Mouse (Mus musculus): ENCODE measurements at regions not wholly inside any gene's neighbourhood (a gene's known extent, or its start where the extent isn't known, plus 50 kb on each side); places are given as distances from the start of the nearest gene placed in this dataset.

DNA sequence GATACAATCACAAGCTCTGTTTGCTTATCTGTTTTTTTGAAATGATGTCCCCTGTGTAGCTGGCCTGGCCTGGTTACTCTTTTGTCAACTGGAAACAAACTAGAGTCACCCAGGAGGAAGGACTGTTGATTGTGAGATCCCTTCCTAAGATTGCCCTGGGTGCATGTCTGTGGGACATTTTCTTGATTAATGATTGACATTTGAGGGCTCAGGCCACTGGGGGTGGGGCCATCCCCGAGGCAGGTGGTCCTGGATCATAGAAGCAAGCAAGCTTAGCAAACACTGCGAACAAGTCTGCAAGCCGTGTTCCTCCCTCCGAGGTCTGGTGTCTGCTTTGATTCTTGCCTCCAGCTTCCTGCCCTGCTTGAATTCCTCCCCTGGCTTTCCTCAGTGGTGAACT lies 84.4 kb upstream of the Eomes start:
- in situ Hi-C loops (cut with MboI; ENCODE audit: low sequenced_read_pairs in 2 of 2, unreplicated experiment in 2 of 2) = no loop called here
- Histone ChIP-seq H3K9ac (ENCODE audit: insufficient read depth, low read depth, low read length, poor library complexity, severe bottlenecking) (no peak overlapping the region), H3K36me3 (ENCODE audit: control insufficient read depth, insufficient read depth, low read length, poor library complexity, severe bottlenecking) (no peaks in the 10 kb centered on the region), H3K27ac (ENCODE audit: insufficient read depth, low read depth, low read length, poor library complexity, severe bottlenecking) (no peak overlapping the region), H3K4me3 (ENCODE audit: insufficient read depth in 1 of 2, low read depth in 1 of 2, low read length in 2 of 2, poor library complexity in 1 of 2, severe bottlenecking in 1 of 2) (no peak overlapping the region), H3K4me1 (ENCODE audit: control insufficient read depth in 2 of 2, insufficient read depth in 2 of 2, low read length in 2 of 2, poor library complexity in 1 of 2) (peaks cover 3 to 38% of the 10 kb centered on the region in 2 experiments; a peak in 3 of 4 replicates), H3K9me3 (ENCODE audit: control insufficient read depth, insufficient read depth, low read depth, low read length) (no peaks in the 10 kb centered on the region)
- TF ChIP-seq CHD2 (IDR thresholded peaks at IDR 0.05; ENCODE audit: low read depth, low read length) = no peak
- no peak for TF ChIP-seq ZNF384 (IDR thresholded peaks at IDR 0.05; ENCODE audit: low read depth, low read length)
- no peak for TF ChIP-seq MAFK (IDR thresholded peaks at IDR 0.05; ENCODE audit: insufficient read depth, low read depth, low read length)
- no peak for TF ChIP-seq ZC3H11A (IDR thresholded peaks at IDR 0.05; ENCODE audit: borderline replicate concordance, low read depth, low read length)
- TF ChIP-seq HCFC1 (IDR thresholded peaks at IDR 0.05; ENCODE audit: borderline replicate concordance, insufficient read depth, low read length) = no peak
- DNase-seq (ENCODE audit: low read depth, low spot score) = no peak

DNA sequence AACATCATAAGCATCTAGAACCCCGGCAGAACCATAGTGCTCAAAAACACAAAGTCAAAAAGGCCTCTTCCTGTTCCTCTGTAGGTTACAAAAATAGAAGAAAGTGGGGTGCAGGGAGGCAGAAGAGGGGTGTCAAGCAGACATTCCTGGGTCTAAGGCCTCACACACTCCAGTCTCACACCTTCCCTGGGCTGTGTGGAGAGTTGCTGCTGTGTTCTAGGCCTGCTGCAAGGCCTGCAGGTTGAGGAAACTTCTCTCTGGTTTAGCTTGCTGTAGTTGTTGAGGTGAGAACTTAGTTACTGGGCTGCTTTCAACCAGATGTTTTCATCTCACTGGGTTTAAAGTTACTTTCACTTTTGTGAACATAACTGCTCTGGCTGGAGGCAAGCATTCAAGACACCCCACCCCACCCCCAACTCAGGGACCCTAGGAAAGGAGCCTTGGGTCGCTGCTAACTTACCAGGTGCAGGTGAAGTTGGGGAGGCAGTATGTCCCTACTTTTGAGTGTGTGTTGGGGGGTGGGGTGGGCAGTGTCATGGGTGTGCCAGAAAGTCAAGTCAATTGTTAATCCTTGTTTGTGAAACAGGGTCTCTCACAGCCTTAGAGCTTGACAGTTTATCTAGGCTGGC lies 81.5 kb upstream of the Eomes start:
- in situ Hi-C loops (cut with MboI; ENCODE audit: low sequenced_read_pairs in 2 of 2, unreplicated experiment in 2 of 2) = no loop called here
- no peak overlapping the region for H3K4me3 ChIP-seq (ENCODE audit: insufficient read depth in 1 of 2, low read depth in 1 of 2, low read length in 2 of 2, poor library complexity in 1 of 2, severe bottlenecking in 1 of 2)
- DNase-seq (ENCODE audit: low read depth, low spot score) = no peak
- TF ChIP-seq ZC3H11A (IDR thresholded peaks at IDR 0.05; ENCODE audit: borderline replicate concordance, low read depth, low read length) (no peak), CHD2 (IDR thresholded peaks at IDR 0.05; ENCODE audit: low read depth, low read length) (no peak), MAFK (IDR thresholded peaks at IDR 0.05; ENCODE audit: insufficient read depth, low read depth, low read length) (no peak), HCFC1 (IDR thresholded peaks at IDR 0.05; ENCODE audit: borderline replicate concordance, insufficient read depth, low read length) (no peak), ZNF384 (IDR thresholded peaks at IDR 0.05; ENCODE audit: low read depth, low read length) (no peak)
- H3K4me1 ChIP-seq (ENCODE audit: control insufficient read depth in 2 of 2, insufficient read depth in 2 of 2, low read length in 2 of 2, poor library complexity in 1 of 2) = peaks cover 0 to 22% of the 10 kb centered on the region in 2 experiments; a peak in 2 of 4 replicates
- no peaks in the 10 kb centered on the region for H3K9me3 ChIP-seq (ENCODE audit: control insufficient read depth, insufficient read depth, low read depth, low read length)
- no peak overlapping the region for H3K9ac ChIP-seq (ENCODE audit: insufficient read depth, low read depth, low read length, poor library complexity, severe bottlenecking)
- H3K36me3 ChIP-seq (ENCODE audit: control insufficient read depth, insufficient read depth, low read length, poor library complexity, severe bottlenecking) = peaks cover 5% of the 10 kb centered on the region; the same call in 1 of the 2 replicates
- H3K27ac ChIP-seq (ENCODE audit: insufficient read depth, low read depth, low read length, poor library complexity, severe bottlenecking) = no peak overlapping the region

DNA sequence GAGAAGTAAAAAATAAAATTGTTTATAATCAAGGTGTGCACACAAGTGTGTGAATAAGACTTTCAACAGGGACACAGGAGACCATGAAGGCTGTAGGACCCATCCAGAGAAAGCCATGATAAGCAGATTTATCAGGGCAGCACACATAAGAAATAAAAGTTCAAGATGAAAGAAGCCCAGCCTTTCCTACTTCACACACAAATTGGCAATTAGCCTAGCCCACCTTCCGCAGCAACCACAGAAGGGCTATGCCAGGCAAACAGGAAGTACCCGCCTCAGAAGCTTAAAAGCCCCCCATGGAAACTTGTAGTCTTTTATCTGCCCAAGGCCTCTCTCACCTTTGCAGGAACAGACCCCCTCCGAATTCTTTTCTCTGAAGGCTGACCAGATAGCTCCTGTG lies 77.5 kb upstream of the Eomes start:
- H3K27ac ChIP-seq (ENCODE audit: insufficient read depth, low read depth, low read length, poor library complexity, severe bottlenecking) = no peak overlapping the region
- DNase-seq (ENCODE audit: low read depth, low spot score) = no peak
- H3K9ac ChIP-seq (ENCODE audit: insufficient read depth, low read depth, low read length, poor library complexity, severe bottlenecking) = no peak overlapping the region
- H3K36me3 ChIP-seq (ENCODE audit: control insufficient read depth, insufficient read depth, low read length, poor library complexity, severe bottlenecking) = peaks cover 15% of the 10 kb centered on the region; the same call in 1 of the 2 replicates
- in situ Hi-C loops (cut with MboI; ENCODE audit: low sequenced_read_pairs in 2 of 2, unreplicated experiment in 2 of 2) = no loop called here
- TF ChIP-seq ZC3H11A (IDR thresholded peaks at IDR 0.05; ENCODE audit: borderline replicate concordance, low read depth, low read length) (no peak), CHD2 (IDR thresholded peaks at IDR 0.05; ENCODE audit: low read depth, low read length) (no peak), HCFC1 (IDR thresholded peaks at IDR 0.05; ENCODE audit: borderline replicate concordance, insufficient read depth, low read length) (no peak), ZNF384 (IDR thresholded peaks at IDR 0.05; ENCODE audit: low read depth, low read length) (no peak), MAFK (IDR thresholded peaks at IDR 0.05; ENCODE audit: insufficient read depth, low read depth, low read length) (no peak)
- H3K9me3 ChIP-seq (ENCODE audit: control insufficient read depth, insufficient read depth, low read depth, low read length) = no peaks in the 10 kb centered on the region
- peaks cover 3 to 23% of the 10 kb centered on the region in 2 experiments; a peak in 2 of 4 replicates for H3K4me1 ChIP-seq (ENCODE audit: control insufficient read depth in 2 of 2, insufficient read depth in 2 of 2, low read length in 2 of 2, poor library complexity in 1 of 2)
- H3K4me3 ChIP-seq (ENCODE audit: insufficient read depth in 1 of 2, low read depth in 1 of 2, low read length in 2 of 2, poor library complexity in 1 of 2, severe bottlenecking in 1 of 2) = no peak overlapping the region

DNA sequence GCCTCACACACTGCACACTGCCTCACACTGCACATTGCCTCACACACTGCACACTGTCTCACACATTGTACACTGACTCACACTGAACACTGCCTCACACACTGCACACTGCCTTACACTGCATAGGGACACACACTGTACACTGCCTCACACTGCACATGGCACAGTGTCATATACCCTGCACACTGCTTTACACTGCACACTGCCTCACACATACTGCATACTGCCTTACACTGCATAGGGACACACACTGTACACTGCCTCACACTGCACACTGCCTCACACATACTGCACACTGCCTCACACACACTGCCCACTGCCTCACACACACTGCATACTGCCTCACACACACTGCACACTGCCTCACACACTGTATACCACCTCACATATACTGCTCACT lies 76.8 kb upstream of the Eomes start:
- no peak for DNase-seq (ENCODE audit: low read depth, low spot score)
- H3K4me3 ChIP-seq (ENCODE audit: insufficient read depth in 1 of 2, low read depth in 1 of 2, low read length in 2 of 2, poor library complexity in 1 of 2, severe bottlenecking in 1 of 2) = no peak overlapping the region
- peaks cover 15% of the 10 kb centered on the region; the same call in 1 of the 2 replicates for H3K36me3 ChIP-seq (ENCODE audit: control insufficient read depth, insufficient read depth, low read length, poor library complexity, severe bottlenecking)
- in situ Hi-C loops (cut with MboI; ENCODE audit: low sequenced_read_pairs in 2 of 2, unreplicated experiment in 2 of 2) = no loop called here
- TF ChIP-seq HCFC1 (IDR thresholded peaks at IDR 0.05; ENCODE audit: borderline replicate concordance, insufficient read depth, low read length) (no peak), ZNF384 (IDR thresholded peaks at IDR 0.05; ENCODE audit: low read depth, low read length) (no peak), MAFK (IDR thresholded peaks at IDR 0.05; ENCODE audit: insufficient read depth, low read depth, low read length) (no peak), ZC3H11A (IDR thresholded peaks at IDR 0.05; ENCODE audit: borderline replicate concordance, low read depth, low read length) (no peak), CHD2 (IDR thresholded peaks at IDR 0.05; ENCODE audit: low read depth, low read length) (no peak)
- no peak overlapping the region for H3K9ac ChIP-seq (ENCODE audit: insufficient read depth, low read depth, low read length, poor library complexity, severe bottlenecking)
- peaks cover 3 to 19% of the 10 kb centered on the region in 2 experiments; a peak in 2 of 4 replicates for H3K4me1 ChIP-seq (ENCODE audit: control insufficient read depth in 2 of 2, insufficient read depth in 2 of 2, low read length in 2 of 2, poor library complexity in 1 of 2)
- H3K9me3 ChIP-seq (ENCODE audit: control insufficient read depth, insufficient read depth, low read depth, low read length) = no peaks in the 10 kb centered on the region
- no peak overlapping the region for H3K27ac ChIP-seq (ENCODE audit: insufficient read depth, low read depth, low read length, poor library complexity, severe bottlenecking)
